Mouse (Mus musculus) right cerebral cortex, postnatal 4 days (tissue): Measurements from ENCODE around the gene Ppef1.
"Not testable (repeated sequence)": the region's sequence is repeated elsewhere in the genome, so short reads cannot be mapped to it uniquely, and the experiment has no call there.

Source experiments
- DNase-seq: peaks from one replicate; pipeline ENCODE4 v3.0.0-alpha.2; 2022

Ppef1 gene

DNA sequence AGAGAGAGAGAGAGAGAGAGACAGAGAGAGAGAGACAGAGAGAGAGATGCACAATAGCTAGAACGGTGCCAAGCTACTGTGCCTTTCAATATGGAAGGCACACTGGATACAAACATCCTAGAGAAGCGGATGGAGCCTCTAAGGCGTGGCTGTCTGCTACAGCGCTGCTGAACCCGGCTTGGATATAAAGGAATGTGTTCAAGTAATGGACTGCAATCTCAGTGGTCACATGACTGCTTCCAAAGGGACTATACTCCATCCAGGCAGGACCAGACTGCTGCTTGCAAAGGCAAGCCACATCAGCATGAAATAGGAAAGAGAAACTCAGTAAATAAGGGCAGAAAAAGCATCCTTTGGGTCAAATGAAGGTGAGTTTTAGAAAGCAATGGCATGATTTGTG lies at the start of gene Ppef1:
Ppef1 (minus strand) TSS at position 116 of the 400 bp plus-strand sequence.
- DNase-seq = no peak

DNA sequence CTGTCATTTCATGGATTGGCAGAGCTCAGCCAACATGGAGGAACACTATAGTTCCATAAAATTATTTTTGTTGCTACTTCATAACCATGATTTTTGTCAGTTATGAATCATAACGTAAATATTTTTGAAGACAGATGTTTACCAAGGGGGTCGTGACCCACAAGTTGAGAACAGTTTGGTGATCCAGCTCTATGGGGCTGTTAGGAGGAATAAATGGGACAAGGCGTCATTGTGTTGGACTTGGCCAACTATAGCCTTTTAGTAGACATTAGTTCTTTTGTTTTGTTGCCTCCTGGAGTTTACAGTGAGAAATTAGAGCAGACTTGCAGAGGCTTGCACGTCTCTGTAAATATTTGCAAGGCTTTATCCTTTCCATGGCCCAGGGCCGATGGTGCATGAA lies 46.7 kb upstream of the Ppef1 start:
- DNase-seq = no peak

DNA sequence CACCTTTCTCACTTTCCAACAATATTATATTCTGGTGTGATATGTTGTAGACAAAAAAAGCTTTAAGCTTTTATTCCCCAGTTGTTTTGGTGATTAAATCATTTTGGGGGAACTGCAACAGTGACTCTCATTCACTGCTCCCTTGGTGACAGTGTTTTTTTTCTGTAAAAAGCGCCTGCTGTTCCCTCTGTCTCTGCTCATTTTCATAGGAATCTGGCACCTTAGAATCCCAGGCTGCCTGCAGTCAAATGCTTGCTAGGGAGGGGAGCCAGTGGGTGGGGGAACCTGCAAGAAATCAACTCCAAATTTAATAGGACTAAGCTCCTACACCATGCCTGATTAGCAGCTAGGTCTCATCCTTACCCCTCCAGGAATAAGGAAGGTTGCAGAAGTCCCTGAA lies 37.5 kb upstream of the Ppef1 start:
- DNase-seq = no peak

DNA sequence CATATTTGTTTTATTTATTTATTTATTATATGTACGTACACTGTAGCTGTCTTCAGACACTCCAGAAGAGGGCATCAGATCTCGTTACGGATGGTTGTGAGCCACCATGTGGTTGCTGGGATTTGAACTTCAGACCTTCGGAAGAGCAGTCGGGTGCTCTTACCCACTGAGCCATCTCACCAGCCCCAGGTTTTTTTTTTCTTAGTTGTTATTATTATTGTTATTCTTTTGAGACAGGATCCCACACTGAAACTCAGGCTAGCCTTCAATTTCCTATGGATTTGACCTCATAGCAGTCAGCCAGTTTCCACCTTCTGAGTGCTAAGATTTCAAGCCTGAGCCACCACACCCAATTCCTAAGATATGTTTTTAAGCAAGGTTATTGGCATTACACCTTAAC lies 34.1 kb upstream of the Ppef1 start:
- DNase-seq = not testable (repeated sequence)

DNA sequence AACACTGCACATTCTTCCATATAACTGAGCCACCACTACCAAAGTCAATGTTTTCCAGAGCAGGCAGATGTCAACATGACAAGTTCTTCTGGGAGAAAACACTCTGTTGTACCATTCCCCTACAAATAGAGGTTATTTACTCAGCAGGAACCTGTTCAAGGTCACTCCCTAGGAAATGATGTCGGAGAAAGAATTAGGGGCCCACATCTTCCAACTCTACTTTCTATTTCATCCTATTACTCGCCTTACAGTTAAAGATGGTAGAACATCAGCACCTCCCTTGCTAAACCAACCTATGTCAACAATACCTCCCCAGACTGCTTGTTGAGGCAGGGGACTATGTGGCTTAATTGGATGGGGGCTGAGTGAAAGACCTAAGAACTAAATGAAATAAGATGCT lies 32.1 kb upstream of the Ppef1 start, which contains the start of gene Rs1:
Rs1 (plus strand) TSS at position 301 of the 400 bp plus-strand sequence.
- DNase-seq = no peak

DNA sequence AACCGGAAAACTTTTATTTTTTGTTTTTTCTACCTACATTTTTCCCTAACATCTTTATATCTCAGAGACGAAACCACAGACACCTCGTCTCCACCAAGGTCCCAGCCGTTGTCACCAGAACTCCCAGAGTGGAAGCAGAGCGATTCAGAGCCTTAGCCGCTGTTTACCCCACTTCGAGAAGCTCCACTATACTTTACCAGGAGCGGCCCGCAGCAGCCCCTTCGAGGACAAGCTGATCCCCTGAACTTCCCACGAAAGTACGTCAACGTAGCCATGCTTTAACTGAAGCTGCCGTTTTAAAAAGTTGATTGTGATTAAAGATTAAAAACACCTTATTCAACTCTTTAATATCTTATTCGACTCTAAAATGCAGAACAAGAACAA lies 30.7 kb upstream of the Ppef1 start:
- DNase-seq = no peak

DNA sequence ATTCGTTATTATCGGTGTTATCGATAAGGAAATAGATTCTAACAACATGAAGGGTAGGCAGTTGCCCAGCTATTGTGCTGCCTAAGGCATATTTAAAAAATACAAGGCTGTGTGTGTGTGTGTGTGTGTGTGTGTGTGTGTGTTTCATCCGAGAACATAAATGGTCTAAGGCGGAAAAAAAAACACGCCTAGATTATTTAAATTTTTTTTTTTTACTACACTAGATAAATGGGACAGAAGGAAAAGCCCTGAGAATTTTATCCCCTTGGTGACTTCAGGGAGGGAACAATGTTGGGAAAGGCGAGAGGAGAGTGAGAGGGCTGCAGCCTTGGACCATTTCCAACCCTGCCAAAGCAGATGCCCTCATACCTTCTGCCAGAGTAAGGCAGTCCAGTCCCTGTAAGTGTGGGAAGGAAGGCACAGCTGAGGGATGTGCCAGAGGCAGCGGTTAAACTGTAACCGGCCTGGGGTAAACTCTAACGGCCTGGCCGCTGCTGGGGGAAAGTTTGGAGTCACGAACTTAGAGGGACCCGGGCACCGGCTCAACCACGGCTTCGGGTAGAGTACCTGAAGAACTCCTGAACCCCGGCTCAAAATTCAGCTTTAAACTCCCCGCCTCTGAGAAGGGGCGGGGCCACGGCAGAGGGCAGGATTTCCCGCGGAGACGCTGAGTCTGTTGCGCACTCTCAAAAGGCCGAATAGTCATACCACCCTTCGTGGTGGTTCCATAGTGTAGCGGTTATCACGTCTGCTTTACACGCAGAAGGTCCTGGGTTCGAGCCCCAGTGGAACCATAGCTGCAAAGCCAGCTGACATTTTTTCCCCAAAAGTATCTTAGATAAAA lies 30.0 kb upstream of the Ppef1 start:
- peak; percentile 91 for DNase-seq

DNA sequence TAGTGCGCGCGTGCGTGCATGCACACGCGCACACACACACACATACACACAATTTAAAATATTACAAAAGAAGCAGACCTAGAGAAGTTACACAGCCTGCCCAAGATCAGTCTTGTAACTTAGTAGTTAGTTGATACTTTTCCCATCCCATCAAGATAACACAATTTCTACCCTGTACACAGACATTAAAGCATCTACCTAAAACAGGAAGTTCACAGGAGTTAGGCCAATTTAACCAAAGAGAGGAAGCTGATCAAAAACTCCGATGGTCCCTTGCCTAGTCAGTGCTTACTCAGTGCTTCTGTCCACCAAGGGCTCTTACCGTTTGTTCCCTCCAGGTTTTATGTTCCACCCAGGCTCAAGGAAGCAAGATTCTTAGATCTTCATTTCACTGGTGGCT lies 15.2 kb upstream of the Ppef1 start:
- no peak for DNase-seq

DNA sequence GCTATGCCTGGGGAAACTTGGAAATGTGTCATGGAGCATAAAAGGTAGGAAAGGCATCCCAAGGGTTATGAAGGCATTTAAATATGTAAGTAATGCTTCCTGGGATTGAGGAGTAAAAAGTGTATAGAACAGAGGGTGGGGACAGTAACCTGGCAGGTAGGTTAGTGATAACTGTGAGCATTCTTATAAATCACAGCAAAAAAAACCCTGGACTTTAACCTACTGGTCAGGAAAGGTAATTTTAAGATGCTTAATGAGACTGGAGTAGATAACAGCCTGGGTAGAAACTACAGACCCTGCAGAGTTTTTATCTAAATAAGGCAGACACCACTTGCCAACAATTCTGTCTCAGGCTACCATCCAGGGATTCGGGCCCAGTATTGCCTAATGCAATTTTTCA lies 13.1 kb upstream of the Ppef1 start:
- DNase-seq = no peak

DNA sequence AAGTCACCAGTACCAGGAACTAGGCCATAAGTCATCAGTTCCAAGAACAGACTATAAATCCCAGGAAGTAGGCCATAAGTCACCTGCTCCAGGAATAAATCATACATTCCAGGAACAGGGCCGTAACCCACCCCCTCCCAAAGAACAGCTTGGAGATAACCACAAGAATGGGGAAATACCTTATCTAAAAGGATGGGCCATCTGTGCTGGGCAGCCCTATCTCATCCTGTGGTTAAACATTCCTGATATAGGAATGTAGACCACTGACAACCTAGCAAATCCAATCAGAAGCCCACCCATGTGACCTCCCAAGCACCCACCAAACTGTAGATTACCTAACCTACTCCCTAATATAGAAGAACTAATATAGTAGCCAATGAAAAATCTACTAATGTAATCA lies 9.8 kb upstream of the Ppef1 start:
- DNase-seq = no peak

DNA sequence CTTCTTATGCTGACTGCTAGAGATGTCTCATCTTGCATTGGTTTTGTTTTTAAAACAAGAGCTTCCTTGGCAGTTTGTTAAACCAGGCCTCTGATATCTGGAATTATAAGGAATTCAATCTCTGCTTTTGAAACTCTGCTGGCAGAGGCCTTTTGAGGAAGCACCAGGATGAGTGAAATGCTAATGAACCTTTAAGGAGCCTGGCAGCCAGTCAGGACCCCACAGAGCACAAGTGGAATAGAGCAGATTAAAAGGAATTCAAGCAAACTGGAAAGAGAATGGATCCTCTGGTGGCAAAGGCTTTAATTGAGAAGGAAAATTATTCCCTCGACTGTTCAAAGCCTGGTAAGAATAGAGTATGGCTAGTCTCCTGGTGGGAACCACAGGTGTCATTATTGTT lies 36.4 kb downstream of the Ppef1 start:
- no peak for DNase-seq

DNA sequence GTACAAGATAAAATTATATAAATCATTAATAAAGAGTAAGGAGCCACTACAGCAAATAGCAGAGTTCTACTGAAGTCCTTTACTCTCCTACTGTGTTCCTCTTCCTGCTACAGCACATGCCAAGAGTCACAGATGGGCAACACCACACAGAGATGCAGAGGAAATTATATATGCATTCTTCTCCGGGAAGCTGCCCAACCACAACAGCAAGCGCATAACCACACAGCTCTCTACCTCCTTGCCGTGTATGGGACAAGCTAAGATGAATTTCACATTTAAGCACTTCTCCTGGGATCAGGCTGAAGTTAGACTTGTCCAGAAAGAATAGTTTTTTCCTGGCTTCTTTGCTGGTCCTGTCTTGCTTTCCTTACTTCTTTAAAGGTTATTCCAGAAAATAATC lies 44.0 kb downstream of the Ppef1 start:
- DNase-seq = no peak

DNA sequence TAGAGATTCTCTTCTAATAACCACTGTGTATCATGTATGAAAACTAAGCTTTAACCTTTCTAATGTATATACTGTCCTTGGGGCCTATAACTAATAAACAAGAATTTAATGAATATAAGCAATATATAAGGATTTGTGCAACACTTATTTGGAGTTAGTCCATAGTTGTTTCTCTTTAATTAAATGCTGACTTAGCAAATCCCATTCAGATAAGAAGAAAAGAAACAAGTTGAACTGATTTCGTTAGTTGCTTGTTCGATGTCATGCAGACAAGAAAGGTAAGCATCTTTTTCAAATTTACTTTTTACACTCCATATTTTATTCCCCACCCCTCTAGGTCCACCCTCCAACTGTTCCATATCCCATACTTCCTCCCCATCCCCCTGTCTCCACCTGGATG lies 45.5 kb downstream of the Ppef1 start:
- DNase-seq = no peak

DNA sequence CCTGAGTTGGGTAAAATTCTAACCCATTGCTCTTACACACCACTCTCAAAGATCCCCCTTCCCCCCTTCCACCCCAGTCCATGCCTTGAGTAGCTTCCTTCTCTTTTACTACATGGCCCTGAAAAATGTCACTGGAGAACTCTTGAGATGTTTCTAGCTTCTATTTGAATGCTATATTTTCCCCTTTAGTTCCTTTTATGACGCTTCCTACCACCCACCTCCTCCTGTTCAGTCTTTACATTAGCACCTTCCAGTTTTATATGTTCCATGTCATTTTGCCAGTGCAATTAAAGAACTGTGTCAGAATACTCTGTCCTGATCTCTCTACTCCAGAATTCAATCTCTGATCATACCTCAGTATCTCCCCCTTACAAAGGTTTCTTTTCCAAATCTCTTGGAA lies 65.6 kb downstream of the Ppef1 start:
- no peak for DNase-seq

DNA sequence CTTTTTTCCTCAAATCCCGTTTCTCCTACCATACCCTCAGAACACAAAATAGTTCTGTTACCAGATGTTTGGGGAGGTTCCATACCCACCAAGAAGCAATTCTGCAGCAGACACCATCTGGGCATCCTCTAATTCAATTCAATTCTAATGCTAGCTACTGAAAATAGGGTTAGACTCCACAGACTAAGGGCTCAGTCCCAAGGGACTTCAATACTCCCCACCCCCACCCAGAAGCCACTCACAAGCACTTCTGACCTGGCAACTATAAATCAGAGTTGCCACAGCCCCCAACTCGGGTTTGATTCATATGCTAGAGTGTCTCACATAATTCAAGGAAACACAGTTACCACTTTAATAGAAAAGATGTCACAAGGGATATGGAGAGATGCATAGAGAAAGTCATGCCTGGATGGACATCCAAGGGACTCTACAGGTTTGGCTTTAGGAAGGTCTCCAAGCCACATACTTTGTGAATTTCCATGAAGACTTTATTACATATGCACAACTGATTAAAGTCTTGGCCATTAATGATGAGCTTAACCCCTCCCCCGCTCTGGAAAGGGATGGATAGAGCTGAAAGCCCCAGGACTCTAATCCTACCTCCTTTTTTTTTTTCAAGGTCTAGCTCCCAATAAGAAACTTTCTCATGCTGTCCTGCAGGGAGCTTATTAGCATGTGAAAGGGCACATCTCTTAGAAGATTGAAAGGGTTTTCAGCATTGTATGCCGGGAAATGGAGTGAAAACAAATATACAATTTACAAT lies 124.5 kb downstream of the Ppef1 start:
- no peak for DNase-seq

DNA sequence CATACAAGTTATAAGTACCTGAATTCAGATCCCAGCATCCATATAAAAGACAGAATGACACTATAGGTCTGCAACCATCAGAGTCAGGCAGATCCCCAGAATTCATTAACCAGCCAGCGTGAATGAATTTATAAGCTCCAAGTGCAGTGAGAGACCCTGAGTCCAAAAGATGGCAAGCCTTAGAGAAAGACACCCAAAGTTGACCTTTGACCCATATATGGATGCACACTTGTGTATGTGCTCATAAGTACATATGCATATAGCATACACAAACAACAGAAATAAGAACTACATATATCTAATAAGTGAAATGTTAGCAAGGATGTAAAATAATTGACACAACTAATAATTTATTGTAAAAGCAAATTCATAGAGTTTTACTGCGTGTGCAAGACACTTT lies 125.1 kb downstream of the Ppef1 start:
- no peak for DNase-seq

DNA sequence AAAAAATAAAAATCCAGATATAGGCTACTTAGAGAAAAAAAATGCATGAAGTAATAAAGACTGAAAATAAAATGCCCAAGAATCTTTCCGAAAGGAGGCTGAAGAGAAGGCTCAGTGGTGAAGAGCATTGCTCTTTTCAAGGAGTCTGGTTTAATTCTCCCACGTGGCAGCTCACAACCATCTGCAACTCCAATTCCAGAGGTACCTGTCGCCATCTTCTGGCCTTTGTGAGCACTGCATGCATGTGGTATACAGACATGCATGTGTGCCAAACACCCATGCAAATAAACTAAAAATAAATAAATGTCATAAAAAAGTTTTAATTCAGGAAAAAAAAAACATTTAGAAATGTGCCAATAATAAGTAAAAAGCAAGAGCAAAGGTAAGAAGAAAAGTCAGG lies 125.7 kb downstream of the Ppef1 start:
- DNase-seq = no peak

DNA sequence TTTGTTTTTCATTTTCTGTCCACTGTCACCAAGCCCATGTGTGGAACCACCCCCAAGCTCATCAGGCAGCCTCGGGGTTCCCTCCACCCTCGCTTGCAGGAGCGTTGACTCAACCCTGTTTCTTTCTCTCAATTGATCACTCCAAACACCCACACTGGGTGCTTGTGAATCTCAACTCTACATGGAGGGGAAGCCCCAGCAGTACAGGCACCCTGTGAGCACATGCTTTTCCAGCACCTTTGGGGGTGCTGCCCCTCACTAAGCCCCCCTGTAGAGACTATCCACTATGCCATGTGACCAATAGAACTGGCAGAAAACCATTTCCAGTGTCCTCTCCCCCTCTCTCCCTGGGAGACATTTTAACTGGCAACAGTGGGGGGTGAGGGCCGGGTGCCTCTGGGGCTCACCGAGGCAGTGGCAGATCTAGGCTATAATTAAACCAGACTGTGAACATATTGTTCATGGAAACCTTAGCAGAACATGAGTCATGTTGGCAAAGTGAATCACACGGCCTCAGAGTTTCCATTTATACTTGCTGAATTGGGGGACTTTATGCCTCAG lies 131.5 kb downstream of the Ppef1 start:
- DNase-seq = no peak

DNA sequence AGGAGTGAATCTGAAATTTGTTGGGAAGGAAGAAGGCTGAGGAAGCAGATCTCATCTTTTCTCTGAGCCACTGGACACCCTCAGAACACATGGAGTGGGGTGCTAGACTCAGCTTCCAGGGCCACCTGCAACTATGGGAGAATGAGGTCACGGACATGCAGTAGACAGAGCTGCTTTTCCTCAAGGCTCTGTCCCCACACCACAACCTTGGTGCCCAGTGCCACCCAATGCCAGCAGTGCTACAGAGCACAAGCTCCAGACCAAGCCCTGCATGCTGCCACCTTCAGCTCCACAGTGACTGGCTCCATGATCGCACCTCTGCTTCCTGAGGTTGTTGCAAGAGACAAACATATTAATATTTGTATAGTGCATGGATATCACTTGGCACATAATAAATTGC lies 132.2 kb downstream of the Ppef1 start:
- no peak for DNase-seq

DNA sequence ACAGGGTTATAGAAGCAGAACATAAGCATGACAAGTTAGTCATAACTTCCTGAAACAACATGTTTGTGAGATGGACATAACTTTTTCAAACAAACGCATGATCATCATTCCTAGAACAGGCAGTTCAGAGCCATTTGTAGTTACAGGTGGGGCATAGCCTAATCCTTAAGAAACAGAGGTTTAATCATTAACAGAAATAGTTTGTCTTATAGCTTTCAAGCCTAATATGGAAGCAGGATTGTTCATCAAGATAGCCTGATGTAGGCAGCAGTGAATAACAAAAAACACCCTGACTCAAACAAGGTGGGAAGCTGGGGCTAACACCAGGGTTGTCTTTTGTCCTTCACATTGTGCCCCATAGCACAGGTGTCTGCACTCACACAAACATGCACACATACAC lies 132.8 kb downstream of the Ppef1 start:
- DNase-seq = no peak

DNA sequence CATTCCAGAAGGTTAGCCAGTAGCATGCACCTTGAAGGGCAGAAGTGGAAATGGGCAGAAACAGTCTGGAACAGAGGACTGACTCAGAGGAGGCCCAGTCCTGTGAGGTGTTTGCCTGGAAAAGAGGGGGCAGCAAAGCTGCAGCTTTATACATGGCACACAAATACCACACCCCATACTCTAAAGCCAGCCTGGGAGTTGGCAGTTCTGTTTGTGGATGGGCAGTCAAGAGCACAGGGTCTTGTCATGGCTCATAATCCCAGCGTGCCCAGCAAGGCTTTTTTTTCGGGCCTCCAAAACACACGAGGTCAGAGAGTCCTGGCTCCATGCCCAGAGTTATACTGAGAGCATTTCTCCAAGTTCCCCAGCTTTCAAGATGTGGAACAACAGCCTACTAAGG lies 134.5 kb downstream of the Ppef1 start:
- no peak for DNase-seq

DNA sequence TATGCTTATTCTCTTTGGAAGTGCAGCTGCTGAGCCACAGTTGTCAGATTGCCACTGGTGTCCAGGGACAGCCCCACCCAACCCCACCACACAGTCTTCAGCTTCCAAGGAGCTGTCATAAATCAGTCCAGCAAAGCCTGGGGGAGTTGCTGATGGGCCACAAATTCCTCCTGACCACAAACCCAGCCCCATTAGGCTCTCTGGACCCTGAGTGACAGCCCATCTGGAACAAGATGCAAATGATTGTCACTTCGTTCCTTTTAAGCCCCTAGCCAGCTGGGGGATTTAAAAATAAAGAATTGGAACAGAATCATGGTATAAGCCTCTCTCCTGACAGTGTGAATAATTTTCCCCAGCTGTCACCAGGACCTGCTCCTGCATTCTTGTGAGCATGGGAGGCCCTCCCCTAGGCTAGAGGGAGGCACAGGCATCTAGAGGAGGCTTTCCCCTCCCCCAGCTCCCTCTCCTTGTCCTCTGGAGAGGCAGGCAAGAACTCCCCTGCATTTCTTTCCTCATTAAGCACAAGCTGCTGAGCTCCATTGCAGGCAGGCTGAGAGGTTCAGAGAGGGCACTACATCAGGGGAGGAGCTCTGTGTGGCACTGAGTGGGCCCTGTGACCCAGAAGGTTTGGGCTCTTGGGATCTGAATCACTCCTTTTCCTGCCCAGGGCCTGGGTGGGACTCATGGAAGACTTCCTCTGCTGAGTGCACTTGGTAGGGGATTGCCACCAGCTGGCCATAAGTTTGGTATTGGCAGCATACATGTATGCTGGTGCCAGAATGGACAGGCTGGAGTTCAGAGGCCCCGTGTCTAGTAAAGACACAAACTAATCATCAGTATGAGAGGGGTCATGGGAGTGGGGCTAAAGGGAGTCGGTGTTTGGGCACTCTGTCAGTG lies 136.8 kb downstream of the Ppef1 start:
- peak; percentile 21 for DNase-seq

DNA sequence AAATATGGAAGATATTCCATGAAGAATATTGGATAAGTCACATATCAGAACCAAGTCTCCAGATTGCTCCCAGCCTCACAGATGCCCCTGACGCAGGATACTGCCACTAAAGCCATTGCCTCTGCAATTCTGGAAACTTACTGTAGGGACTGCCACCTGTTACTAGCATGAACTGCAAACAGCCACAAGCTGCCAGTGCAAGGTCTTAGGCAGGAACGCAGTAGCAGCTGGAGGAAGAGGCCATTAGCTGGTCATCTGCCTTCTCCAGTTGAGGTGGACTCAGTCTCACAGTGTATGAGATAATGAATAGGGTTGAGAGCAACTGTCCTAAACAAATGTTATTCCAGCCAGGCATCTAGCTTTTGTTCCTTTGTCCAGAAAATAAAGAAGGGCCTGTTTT lies 137.5 kb downstream of the Ppef1 start:
- DNase-seq = no peak
